Mouse (Mus musculus) heart, postnatal 36 days (tissue): ENCODE measurements around the gene Fbxo11. TPM values are rescaled to one million over a fixed set of nuclear protein-coding genes. Genes with fewer than 3 reads are reported as not detected.

Experiments
- DNase-seq, 2 experiments: peaks; one replicate each; pipeline ENCODE4 v3.0.0; 2021 to 2022
- intact Hi-C: fragments of 180-260 bp; cut with DNase I; formaldehyde crosslinking; loops from one replicate; pipeline ENCODE4 v1.15.1; 2025
- total RNA-seq, 2 experiments: library from RNA; stranded (reverse); gene quantifications; 2 replicates each; pipeline ENCODE4 v1.2.3; 2021

Gene Fbxo11
- total RNA-seq, 2 experiments from 2014 or later, result 34.4 to 42.4 TPM

DNA sequence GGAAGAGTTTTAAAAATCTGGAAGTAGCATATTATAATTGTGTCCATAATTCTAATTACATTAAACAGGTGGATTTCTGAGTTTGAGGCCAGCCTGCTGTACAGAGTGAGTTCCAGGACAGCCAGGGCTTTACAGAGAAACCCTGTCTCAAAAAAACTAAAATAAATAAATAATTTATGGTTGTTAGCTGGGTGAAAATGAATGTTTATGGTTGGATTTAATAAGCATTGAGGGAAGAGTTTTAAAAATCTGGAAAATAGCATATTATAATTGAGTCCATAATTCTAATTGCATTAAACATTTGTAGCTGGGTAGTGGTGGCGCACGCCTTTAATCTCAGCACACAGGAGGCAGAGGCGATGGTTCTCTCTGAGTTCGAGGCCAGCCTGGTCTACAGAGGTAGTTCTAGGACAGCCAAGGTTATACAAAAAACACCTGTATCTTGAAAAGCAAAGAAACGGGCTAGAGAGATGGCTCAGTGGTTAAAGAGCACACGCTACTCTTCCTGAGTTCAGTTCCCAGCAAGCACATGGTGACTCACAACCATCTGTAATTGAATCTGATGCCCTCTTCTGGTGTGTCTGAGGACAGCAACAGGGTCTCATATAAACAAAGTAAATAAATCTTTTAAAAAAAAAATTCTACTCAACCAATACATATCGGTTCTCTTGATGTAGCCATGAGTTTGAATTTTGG lies 3.1 kb upstream of the Fbxo11 start:
- intact Hi-C loops, result loop anchor here (10.0 kb wide), 4 partner anchors 377 to 567 kb away; partner anchors contain the start of genes Foxn2 and Msh2
- no peak for DNase-seq

GRCm38 (mm10) chr17:88067202-88067901 lies 2.3 kb upstream of the Fbxo11 start:
- intact Hi-C loops, result loop anchor here (2.0 to 10.0 kb wide), 5 partner anchors 41 to 567 kb away; partner anchors contain the start of genes Foxn2 and Msh2
- DNase-seq, result no peak

DNA sequence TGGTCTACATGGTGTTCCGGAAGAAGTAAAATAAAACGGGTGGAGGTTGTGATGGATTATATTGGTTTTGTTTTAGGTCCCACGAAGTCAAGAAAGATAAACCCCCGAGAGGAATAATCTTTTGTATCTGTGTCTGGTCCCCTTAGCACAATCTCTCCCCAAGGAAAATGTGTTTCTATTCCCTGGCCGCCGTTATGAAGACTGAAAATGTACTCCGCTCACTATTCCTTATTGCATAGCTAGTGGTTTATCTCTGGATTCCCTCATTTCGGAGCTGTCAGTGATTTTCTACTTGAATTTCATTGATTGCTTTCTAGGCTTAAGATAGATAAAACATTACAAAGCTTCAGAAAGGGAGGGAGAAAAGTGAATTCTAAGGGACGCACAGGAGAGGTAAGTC lies 1.7 kb upstream of the Fbxo11 start:
- intact Hi-C loops, result loop anchor here (1.0 to 10.0 kb wide), 6 partner anchors 40 to 568 kb away; partner anchors contain the start of genes Foxn2 and Msh2
- DNase-seq, result no peak

- peak; percentile 85 to 89 for DNase-seq
Observed at GRCm38 (mm10) chr17:88065801-88066646, 933 bp upstream of the Fbxo11 start.

DNA sequence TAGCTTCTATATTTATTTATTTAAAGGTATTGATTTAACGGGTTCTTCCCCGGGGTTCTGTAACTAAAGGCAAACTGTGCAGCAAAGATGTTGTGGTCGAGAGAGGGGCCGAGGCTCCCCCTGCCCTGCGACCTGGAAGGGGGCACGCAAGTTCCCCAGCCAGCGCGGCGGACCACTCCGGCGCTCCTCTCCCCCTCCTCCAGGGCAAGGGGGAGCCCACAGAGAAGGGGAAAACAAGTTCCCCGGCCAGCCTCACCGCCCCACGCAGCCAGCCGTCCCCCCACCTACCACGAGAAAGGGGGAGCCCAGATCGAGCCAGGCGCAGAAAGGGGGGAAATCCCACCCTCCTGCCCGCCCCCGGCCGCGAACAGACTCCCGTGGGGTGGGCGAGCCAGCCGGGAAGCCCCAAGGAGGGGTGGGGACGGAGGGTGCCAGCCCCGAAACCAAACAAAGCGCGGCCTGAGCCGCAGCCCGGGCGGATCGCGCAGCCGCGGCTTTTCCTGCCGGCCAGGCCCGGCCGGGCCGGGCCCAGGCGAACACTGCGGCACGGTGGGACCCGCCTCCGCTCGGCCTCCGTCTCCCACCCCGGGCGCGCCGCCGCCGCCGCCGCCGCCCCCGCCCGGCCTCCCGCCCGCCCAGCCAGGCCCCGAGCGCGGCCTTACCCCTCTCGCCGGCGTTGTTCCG lies 602 bp downstream of the Fbxo11 start:
- intact Hi-C loops, result loop anchor here (5.0 to 10.0 kb wide), 5 partner anchors 87 to 570 kb away; partner anchors contain the start of genes Foxn2, Msh2 and Msh6
- DNase-seq, result peak; percentile 61 to 75

More at GRCm38 (mm10) chr17:88065801-88066646, 933 bp upstream of the Fbxo11 start:
- intact Hi-C loops, result loop anchor here (1.0 to 10.0 kb wide), 6 partner anchors 39 to 569 kb away; partner anchors contain the start of genes Foxn2 and Msh2

DNA sequence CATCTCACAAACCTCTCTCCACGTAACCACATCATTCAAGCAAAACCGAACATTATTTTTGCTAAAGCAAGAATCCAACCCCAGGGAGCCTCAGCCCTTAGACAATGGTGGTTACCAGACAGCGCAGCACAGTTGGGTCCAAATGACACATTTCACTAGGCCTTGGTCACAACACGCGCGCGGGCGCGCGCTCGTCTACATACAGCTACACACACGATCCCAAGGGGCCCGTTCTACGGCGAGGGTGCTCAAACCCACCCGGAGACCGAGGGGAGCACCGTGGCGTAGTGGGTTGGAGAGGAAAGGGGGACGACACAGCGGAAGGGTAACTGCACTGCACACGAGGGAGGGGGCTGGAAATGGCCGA lies 1.1 kb downstream of the Fbxo11 start:
- intact Hi-C loops, result loop anchor here (5.0 to 10.0 kb wide), 5 partner anchors 87 to 571 kb away; partner anchors contain the start of genes Foxn2, Msh2 and Msh6

DNA sequence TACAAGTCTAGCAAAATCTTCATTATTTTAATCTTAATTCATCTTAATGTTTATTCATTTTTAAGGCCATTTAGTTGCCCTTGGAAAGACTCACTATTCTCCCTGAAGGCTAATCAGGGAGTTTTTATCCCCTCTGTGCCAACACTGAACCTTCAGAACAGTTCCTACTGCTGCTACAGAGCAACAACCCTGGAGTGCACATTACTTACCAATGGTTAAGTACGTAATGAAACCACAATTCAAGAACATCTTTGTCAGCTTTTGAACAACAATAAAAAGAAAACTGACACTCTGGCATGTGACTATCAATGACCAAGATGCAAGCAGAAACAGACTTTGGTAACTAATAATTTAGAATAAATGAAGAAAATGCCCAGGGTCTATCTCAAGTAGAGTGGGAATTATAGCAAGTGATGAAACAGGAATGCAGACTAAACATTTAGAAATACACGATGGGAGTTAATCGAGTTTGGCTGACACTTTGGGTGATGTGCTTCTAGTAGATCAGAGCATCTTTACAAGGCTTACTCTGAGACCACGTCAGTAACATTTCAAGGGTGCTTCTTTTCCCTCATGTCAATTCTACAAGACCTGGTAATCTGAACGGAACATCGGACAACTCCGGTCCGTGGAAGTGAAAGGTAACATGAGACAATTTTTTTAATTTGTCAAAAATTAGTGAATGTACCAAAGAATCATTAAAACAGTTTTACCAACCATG lies 2.1 kb downstream of the Fbxo11 start:
- DNase-seq, result no peak
- intact Hi-C loops, result loop anchor here (5.0 to 10.0 kb wide), 5 partner anchors 86 to 572 kb away; partner anchors contain the start of genes Foxn2, Msh2 and Msh6

More for the DNA sequence above, 1.1 kb downstream of the Fbxo11 start:
- DNase-seq, result peak; percentile 58 to 65

- intact Hi-C loops, result loop anchor here (5.0 to 10.0 kb wide), 5 partner anchors 85 to 573 kb away; partner anchors contain the start of genes Foxn2, Msh2 and Msh6
- DNase-seq, result no peak
Observed at GRCm38 (mm10) chr17:88061942-88062341, 3.1 kb downstream of the Fbxo11 start.

DNA sequence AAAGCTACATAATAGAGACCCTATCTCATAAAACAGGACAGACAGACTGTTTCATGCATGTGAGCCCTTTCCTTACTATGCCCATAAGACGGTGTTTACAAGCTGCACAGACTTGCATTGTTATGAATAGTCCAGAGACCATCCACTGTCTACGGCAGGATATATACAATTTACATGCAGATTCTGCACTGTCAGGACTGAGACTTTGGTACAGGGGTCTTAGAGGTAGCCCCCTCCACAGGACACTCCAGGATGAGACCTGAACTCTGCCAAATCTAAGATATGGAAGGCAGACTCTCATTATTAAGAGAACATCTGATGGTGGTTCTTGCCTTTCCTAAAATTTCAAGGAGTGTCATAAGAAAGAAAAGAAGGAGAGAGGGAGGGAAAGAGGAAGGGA lies 6.8 kb downstream of the Fbxo11 start:
- DNase-seq, result no peak
- intact Hi-C loops, result no loop called here

- DNase-seq, result no peak
- intact Hi-C loops, result no loop called here
Observed at GRCm38 (mm10) chr17:88057846-88058245, 7.2 kb downstream of the Fbxo11 start.

- DNase-seq, result no peak
- intact Hi-C loops, result no loop called here
Observed at GRCm38 (mm10) chr17:88051679-88052078, 13.4 kb downstream of the Fbxo11 start.

- DNase-seq, result no peak
- intact Hi-C loops, result no loop called here
Observed at GRCm38 (mm10) chr17:88050892-88051291, 14.2 kb downstream of the Fbxo11 start.

GRCm38 (mm10) chr17:88050318-88050717 lies 14.8 kb downstream of the Fbxo11 start:
- intact Hi-C loops, result no loop called here
- DNase-seq, result no peak

DNA sequence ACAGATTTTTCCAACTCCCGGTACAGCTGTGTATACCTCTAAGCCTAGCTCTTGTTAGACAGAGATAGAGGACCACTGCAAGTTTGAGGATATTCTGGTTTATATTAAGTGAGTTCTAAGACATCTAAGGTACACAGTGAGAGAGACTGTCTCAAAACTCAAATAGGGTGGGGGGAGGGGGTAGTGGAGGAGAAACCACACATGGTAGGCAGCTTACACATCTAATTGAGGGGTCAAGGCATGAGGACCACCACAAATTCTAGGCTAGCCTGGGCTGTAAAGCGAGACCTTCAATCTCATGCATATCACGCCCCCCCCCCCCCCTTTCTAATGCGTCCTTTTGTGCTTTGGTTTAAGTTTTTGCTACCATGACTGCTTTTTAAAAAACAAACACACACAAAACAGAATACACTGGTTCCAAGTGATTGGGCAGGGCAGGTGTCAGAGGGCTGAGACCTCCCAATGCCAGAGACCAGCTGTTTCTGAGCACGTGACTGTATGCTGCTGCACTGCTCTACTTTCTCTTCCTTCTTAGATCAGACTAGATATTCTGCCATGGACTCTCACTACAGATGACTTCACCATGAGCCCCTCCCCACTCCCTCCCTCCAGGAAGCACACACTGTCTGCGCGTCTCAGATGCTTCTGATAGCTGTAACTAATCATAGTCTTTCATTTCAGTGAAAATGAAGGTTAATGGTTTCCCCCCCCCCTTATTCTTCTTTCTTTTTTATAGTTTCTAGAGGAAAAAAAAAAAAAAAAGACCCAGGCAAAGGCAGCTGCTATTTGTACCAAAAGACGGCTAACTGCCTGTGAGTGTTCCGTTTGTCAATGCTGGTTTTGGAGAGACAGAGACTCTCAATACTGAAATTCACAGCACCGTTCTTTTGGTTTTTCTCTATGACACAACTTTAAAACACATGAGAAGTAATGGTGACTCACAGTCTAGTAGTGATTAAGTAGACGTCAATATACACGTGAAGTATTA lies 22.7 kb downstream of the Fbxo11 start:
- intact Hi-C loops, result no loop called here
- DNase-seq, result no peak

- intact Hi-C loops, result no loop called here
- DNase-seq, result no peak
Observed at GRCm38 (mm10) chr17:88040810-88041209, 24.3 kb downstream of the Fbxo11 start.

DNA sequence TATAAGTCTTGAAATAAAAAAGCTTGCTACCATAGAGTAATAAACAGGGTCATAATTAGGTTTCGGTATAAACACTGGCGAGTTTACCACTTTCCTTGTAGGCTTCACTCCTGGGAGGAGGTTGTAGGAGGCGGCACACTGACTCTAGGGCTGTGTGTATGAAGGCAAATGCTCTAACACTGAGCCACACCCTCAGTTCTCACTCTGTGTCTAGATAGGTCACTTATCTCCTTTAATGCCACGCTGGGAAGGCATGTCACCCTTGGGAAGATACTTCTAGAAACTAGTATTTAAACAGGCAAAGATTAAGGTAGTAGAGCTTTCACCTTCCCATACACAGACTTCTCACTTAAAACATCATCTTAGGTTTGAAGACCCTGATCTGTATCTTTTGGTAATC lies 30.7 kb downstream of the Fbxo11 start:
- no peak for DNase-seq
- intact Hi-C loops, result no loop called here

- intact Hi-C loops, result no loop called here
- DNase-seq, result no peak
Observed at GRCm38 (mm10) chr17:88031755-88032154, 33.3 kb downstream of the Fbxo11 start.
